Mouse (Mus musculus) liver, postnatal 0 days (tissue): ENCODE results near the gene Slc25a38. TPM values are rescaled to one million over a fixed set of nuclear protein-coding genes. Genes with fewer than 3 reads are reported as not detected.

Experiments used
- ATAC-seq: fragments of 200-750 bp; cut with Nextera tagmentation; 2 replicates; pipeline ENCODE4 v1.8.0; 2017; ENCODE audit warnings: mild to moderate bottlenecking, moderate library complexity
- DNase-seq: peaks from one replicate; pipeline ENCODE4 v3.0.0-alpha.2; 2016
- H3K27ac ChIP-seq: fragments of 300-500 bp; sonication (generic); 2 replicates; pipeline ENCODE4 v1.5.1; 2014; ENCODE audit warnings: antibody characterized with exemption, moderate library complexity, mild to moderate bottlenecking, low read depth
- H3K27me3 ChIP-seq: fragments of 300-500 bp; sonication (generic); 2 replicates; pipeline ENCODE4 v1.6.1; 2014; ENCODE audit warnings: low read length, control low read depth, mixed read lengths; ENCODE audit not compliant: insufficient read depth
- H3K36me3 ChIP-seq: fragments of 300-500 bp; sonication (generic); replicated peaks from 2 replicates; pipeline ENCODE4 v1.6.1; 2014; ENCODE audit warnings: mild to moderate bottlenecking, control low read depth, low read length, moderate library complexity, mixed read lengths; ENCODE audit not compliant: insufficient read depth
- H3K4me1 ChIP-seq: fragments of 300-500 bp; sonication (generic); 2 replicates; pipeline ENCODE4 v1.6.1; 2014; ENCODE audit warnings: antibody characterized with exemption, mild to moderate bottlenecking, control low read depth; ENCODE audit not compliant: insufficient read depth
- H3K4me2 ChIP-seq: fragments of 300-500 bp; sonication (generic); 2 replicates; pipeline ENCODE4 v1.6.1; 2014; ENCODE audit warnings: low read depth, mild to moderate bottlenecking, low read length, moderate library complexity, mixed read lengths
- H3K4me3 ChIP-seq: fragments of 300-500 bp; sonication (generic); 2 replicates; pipeline ENCODE4 v1.5.1; 2014; ENCODE audit warnings: low read depth, low read length
- H3K9ac ChIP-seq: fragments of 300-500 bp; sonication (generic); replicated peaks from 2 replicates; pipeline ENCODE4 v1.6.1; 2014; ENCODE audit warnings: mild to moderate bottlenecking, moderate library complexity
- H3K9me3 ChIP-seq: fragments of 300-500 bp; sonication (generic); 2 replicates; pipeline ENCODE4 v1.6.1; 2016; ENCODE audit warnings: mild to moderate bottlenecking, control low read depth, low read length, mixed read lengths
- CTCF ChIP-seq: sonication (generic); IDR thresholded peaks from 2 replicates; pipeline ENCODE4 v1.5.1; 2016; ENCODE audit warnings: antibody characterized with exemption, low read depth
- EP300 ChIP-seq: IDR thresholded peaks from 2 replicates; pipeline ENCODE4 v1.6.1; 2016; ENCODE audit warnings: antibody characterized with exemption, low read depth, mild to moderate bottlenecking
- WGBS: fragments of 180-500 bp; shearing (Covaris S2); extraction: QIAGEN DNeasy Blood & Tissue Kit; methylation state at CpG from one replicate; pipeline ENCODE4 v1.1.7; 2014; ENCODE audit not compliant: insufficient replicate concordance; 5-methylcytosine and 5-hydroxymethylcytosine counted together
- polyA plus RNA-seq: library from polyadenylated mRNA; unstranded; fragments of >200 nt; fragmentation: Nextera tagmentation; extraction: Ambion mirVana; gene quantifications from 2 replicates; pipeline ENCODE4 v1.2.1, GENCODE M21; 2015

The Slc25a38 gene
- polyA plus RNA-seq, 1 experiment from 2014 or later, result 48.9 TPM

GRCm38 (mm10) chr9:120073169-120073568, 37.0 kb upstream of the Slc25a38 start:
- H3K9me3 ChIP-seq, result no peaks in the 10 kb centered on the region
- H3K36me3 ChIP-seq, result no peaks in the 10 kb centered on the region
- no peak overlapping the region for H3K4me3 ChIP-seq
- peak; percentile 66 for ATAC-seq
- DNase-seq, result peak; percentile 85
- H3K27ac ChIP-seq, result no peak overlapping the region
- WGBS, result 17% methylated on average over 3 of the region's 3 CpGs
- no peaks in the 10 kb centered on the region for H3K27me3 ChIP-seq
- H3K4me1 ChIP-seq, result peaks cover 3% of the 10 kb centered on the region; the same call in 1 of the 2 replicates
- H3K9ac ChIP-seq, result no peak overlapping the region
- TF ChIP-seq EP300 (no peak), CTCF (peak; percentile 94)
- no peak overlapping the region for H3K4me2 ChIP-seq

- Histone ChIP-seq H3K27me3 (no peaks in the 10 kb centered on the region), H3K36me3 (no peaks in the 10 kb centered on the region), H3K4me2 (no peak overlapping the region), H3K27ac (no peak overlapping the region), H3K9ac (no peak overlapping the region), H3K9me3 (no peaks in the 10 kb centered on the region), H3K4me1 (no peaks in the 10 kb centered on the region), H3K4me3 (no peak overlapping the region)
- ATAC-seq (no peak), DNase-seq (no peak)
- no peak for TF ChIP-seq CTCF
- TF ChIP-seq EP300, result no peak
- 76% methylated on average over 7 of the region's 7 CpGs for WGBS
Measured at GRCm38 (mm10) chr9:120074516-120074915, 35.7 kb upstream of the Slc25a38 start.

GRCm38 (mm10) chr9:120078241-120078640, 31.9 kb upstream of the Slc25a38 start:
- Histone ChIP-seq H3K9me3 (no peaks in the 10 kb centered on the region), H3K4me3 (no peak overlapping the region), H3K27ac (no peak overlapping the region), H3K4me2 (no peak overlapping the region), H3K4me1 (no peaks in the 10 kb centered on the region), H3K9ac (no peak overlapping the region), H3K36me3 (no peaks in the 10 kb centered on the region), H3K27me3 (no peaks in the 10 kb centered on the region)
- 64% methylated on average over 3 of the region's 3 CpGs for WGBS
- DNase-seq, result no peak
- TF ChIP-seq CTCF (no peak), EP300 (no peak)
- no peak for ATAC-seq

- Histone ChIP-seq H3K27me3 (no peaks in the 10 kb centered on the region), H3K36me3 (no peaks in the 10 kb centered on the region), H3K9me3 (no peaks in the 10 kb centered on the region), H3K9ac (no peak overlapping the region), H3K27ac (no peak overlapping the region), H3K4me1 (no peaks in the 10 kb centered on the region), H3K4me2 (no peak overlapping the region), H3K4me3 (no peak overlapping the region)
- 63% methylated on average over 7 of the region's 7 CpGs for WGBS
- ATAC-seq (no peak), DNase-seq (no peak)
- TF ChIP-seq EP300 (no peak), CTCF (no peak)
Measured at GRCm38 (mm10) chr9:120079901-120080300, 30.3 kb upstream of the Slc25a38 start.

GRCm38 (mm10) chr9:120080546-120081108, 29.5 kb upstream of the Slc25a38 start:
- ATAC-seq, result no peak

GRCm38 (mm10) chr9:120081247-120081646, 28.9 kb upstream of the Slc25a38 start:
- no peak overlapping the region for H3K27ac ChIP-seq
- H3K4me1 ChIP-seq, result no peaks in the 10 kb centered on the region
- DNase-seq (peak; percentile 41), ATAC-seq (no peak)
- 61% methylated on average over 6 of the region's 6 CpGs for WGBS
- H3K9me3 ChIP-seq, result no peaks in the 10 kb centered on the region
- no peak overlapping the region for H3K9ac ChIP-seq
- TF ChIP-seq EP300 (no peak), CTCF (peak; percentile 55)
- no peaks in the 10 kb centered on the region for H3K36me3 ChIP-seq
- no peak overlapping the region for H3K4me3 ChIP-seq
- no peak overlapping the region for H3K4me2 ChIP-seq
- H3K27me3 ChIP-seq, result no peaks in the 10 kb centered on the region

More at GRCm38 (mm10) chr9:120080546-120081108, 29.5 kb upstream of the Slc25a38 start:
- H3K4me1 ChIP-seq, result no peaks in the 10 kb centered on the region
- no peak overlapping the region for H3K4me3 ChIP-seq
- H3K27ac ChIP-seq, result no peak overlapping the region
- no peak overlapping the region for H3K4me2 ChIP-seq
- no peaks in the 10 kb centered on the region for H3K27me3 ChIP-seq
- 76% methylated on average over 8 of the region's 8 CpGs for WGBS
- no peaks in the 10 kb centered on the region for H3K9me3 ChIP-seq
- H3K9ac ChIP-seq, result no peak overlapping the region
- H3K36me3 ChIP-seq, result no peaks in the 10 kb centered on the region
- DNase-seq, result no peak
- TF ChIP-seq CTCF (peak; percentile 30), EP300 (no peak)
